Mouse (Mus musculus) liver, embryonic 14.5 days (tissue): ENCODE measurements at regions not wholly inside any gene's neighbourhood (a gene's known extent, or its start where the extent isn't known, plus 50 kb on each side); places are given as distances from the start of the nearest gene placed in this dataset.

Experiments
- CTCF ChIP-seq: IDR thresholded peaks from 2 replicates; pipeline ENCODE4 v1.5.1; 2016; ENCODE audit warnings: antibody characterized with exemption, low read depth, control low read depth
- EP300 ChIP-seq: IDR thresholded peaks from 2 replicates; pipeline ENCODE4 v1.6.1; 2016; ENCODE audit warnings: antibody characterized with exemption, low read depth

DNA sequence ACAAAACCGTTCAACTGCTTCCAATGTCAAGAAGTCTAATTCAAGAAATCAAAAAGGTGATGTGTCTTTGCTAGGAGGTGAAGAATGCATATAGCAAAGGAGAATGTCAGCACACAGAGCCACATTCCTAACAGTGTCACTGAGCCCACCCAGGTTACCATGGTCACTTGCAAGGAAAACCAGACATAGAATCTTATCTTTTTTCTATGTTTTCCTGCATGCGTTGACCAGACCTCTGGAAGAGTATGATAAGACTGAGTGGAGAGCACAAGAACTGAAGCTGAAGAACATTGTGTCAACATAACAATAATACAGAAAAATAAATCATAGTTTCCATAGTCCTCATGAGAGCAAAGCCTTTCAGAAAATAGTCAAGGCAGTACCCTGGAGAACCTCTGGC, 211.7 kb downstream of the Pla2g4a start:
- TF ChIP-seq CTCF (no peak), EP300 (no peak)
